In the genomic region with DNA sequence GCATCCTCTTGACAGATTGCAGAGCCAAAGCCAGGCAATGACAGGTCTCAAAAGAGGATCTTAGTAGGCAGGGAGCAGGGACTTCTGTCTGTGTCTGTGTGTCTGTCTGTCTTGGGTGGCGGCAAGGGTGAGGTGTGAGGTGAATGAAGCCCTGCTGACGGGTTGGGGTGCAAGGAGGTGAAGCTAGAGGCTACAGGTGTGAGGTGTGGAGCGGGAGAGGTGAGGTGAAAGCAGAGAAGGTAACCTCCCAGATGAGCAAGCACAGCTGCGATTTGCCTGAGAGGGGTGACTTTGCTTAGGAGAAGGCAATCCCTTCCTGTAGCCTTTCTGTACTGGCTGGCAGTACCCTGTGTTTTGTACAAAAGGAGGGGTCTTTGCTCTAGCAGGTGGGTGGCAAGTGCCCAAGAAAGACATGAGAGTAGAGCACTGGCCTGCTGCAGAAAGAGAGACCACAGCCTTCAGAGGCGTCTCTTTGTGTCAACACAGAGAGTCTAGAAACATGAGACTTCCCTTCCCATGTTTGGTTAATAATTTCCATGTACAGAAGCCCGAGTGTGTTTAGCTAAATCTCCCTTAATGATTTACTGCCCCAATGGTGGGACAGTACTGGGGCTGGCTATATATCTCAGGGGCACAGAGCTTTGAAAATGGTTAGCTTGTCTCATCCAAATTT, we compare ENCODE assay signal across 9 mouse cellular contexts. TPM values are rescaled to one million over a fixed set of nuclear protein-coding genes. Genes with fewer than 3 reads are reported as not detected.
DNase-seq lines count a peak whose midpoint lies in the region; ATAC-seq lines count a peak whose summit lies in the region.
"Had no signal": no experiment of that assay in that cellular context is flagged by ENCODE, and none has a peak within 500 bp of the region (broad histone marks: within the 10 kb centered on the region; RNA-seq: fewer than 3 reads in every experiment).

No protein-coding gene starts in this region.

- no peak overlapping the region for H3K9ac ChIP-seq in hindbrain, embryonic 12.5 days
- peak overlapping the region; percentile 15; the same call in 1 of the 2 replicates for H3K9ac ChIP-seq in embryonic facial prominence, embryonic 14.5 days (ENCODE audit: low read depth, low read length)
- peak overlapping the region; percentile 62 for H3K9ac ChIP-seq in intestine, embryonic 16.5 days (ENCODE audit: low read depth, low read length)
- H3K9ac ChIP-seq in liver, embryonic 12.5 days = no peak overlapping the region

- peak overlapping the region; percentile 68 for H3K4me2 ChIP-seq in hindbrain, embryonic 12.5 days (replicated peaks)
- H3K4me2 ChIP-seq in embryonic facial prominence, embryonic 14.5 days (ENCODE audit: low read depth, low read length) = peak overlapping the region; percentile 59
- peak overlapping the region; percentile 73 for H3K4me2 ChIP-seq in intestine, embryonic 16.5 days (ENCODE audit: low read depth, low read length)
- peak overlapping the region; percentile 50 for H3K4me2 ChIP-seq in liver, embryonic 12.5 days

- no peaks in the 10 kb centered on the region for H3K9me3 ChIP-seq in hindbrain, embryonic 12.5 days (replicated peaks)
- H3K9me3 ChIP-seq in hindbrain, embryonic 10.5 days = no peaks in the 10 kb centered on the region
- no peaks in the 10 kb centered on the region for H3K9me3 ChIP-seq in embryonic facial prominence, embryonic 14.5 days (ENCODE audit: control insufficient read depth, low read length)
- H3K9me3 ChIP-seq in intestine, embryonic 16.5 days (ENCODE audit: control insufficient read depth, low read length) = no peaks in the 10 kb centered on the region
- no peaks in the 10 kb centered on the region for H3K9me3 ChIP-seq in liver, embryonic 12.5 days (replicated peaks)

- peaks cover 18% of the 10 kb centered on the region for H3K27me3 ChIP-seq in hindbrain, embryonic 12.5 days
- peaks cover 35% of the 10 kb centered on the region for H3K27me3 ChIP-seq in hindbrain, embryonic 10.5 days (ENCODE audit: insufficient read depth, poor library complexity, severe bottlenecking)
- peaks cover 4% of the 10 kb centered on the region for H3K27me3 ChIP-seq in embryonic facial prominence, embryonic 14.5 days (replicated peaks; ENCODE audit: control insufficient read depth, insufficient read depth, low read length)
- H3K27me3 ChIP-seq in intestine, embryonic 16.5 days (replicated peaks; ENCODE audit: control insufficient read depth, insufficient read depth, low read length) = no peaks in the 10 kb centered on the region
- H3K27me3 ChIP-seq in liver, embryonic 12.5 days (replicated peaks) = peaks cover 30% of the 10 kb centered on the region

- WGBS in hindbrain, embryonic 12.5 days = 41% methylated on average over 6 of the region's 6 CpGs
- WGBS in hindbrain, embryonic 10.5 days = 48% methylated on average over 6 of the region's 6 CpGs
- WGBS in embryonic facial prominence, embryonic 14.5 days = 30% methylated on average over 6 of the region's 6 CpGs
- 18% methylated on average over 6 of the region's 6 CpGs for WGBS in intestine, embryonic 16.5 days
- 26% methylated on average over 6 of the region's 6 CpGs for WGBS in liver, embryonic 12.5 days (ENCODE audit: insufficient replicate concordance)

- H3K4me1 ChIP-seq in hindbrain, embryonic 12.5 days = peaks cover 17% of the 10 kb centered on the region
- peaks cover 21% of the 10 kb centered on the region for H3K4me1 ChIP-seq in hindbrain, embryonic 10.5 days (replicated peaks)
- peaks cover 23% of the 10 kb centered on the region for H3K4me1 ChIP-seq in embryonic facial prominence, embryonic 14.5 days (ENCODE audit: control insufficient read depth, insufficient read depth, low read length)
- peaks cover 24% of the 10 kb centered on the region for H3K4me1 ChIP-seq in intestine, embryonic 16.5 days (ENCODE audit: control insufficient read depth, insufficient read depth, low read length)
- no peaks in the 10 kb centered on the region for H3K4me1 ChIP-seq in liver, embryonic 12.5 days

- ATAC-seq in hindbrain, embryonic 12.5 days (ENCODE audit: low FRiP score) = no peak
- ATAC-seq in embryonic facial prominence, embryonic 14.5 days (ENCODE audit: low read depth) = no peak
- ATAC-seq in intestine, embryonic 16.5 days = peak; percentile 86
- ATAC-seq in liver, embryonic 12.5 days = peak; percentile 44
- ATAC-seq in CD4-positive, CD25-positive, alpha-beta regulatory T cell, adult 4 months = no peak

- no peaks in the 10 kb centered on the region for H3K36me3 ChIP-seq in hindbrain, embryonic 12.5 days
- no peaks in the 10 kb centered on the region for H3K36me3 ChIP-seq in hindbrain, embryonic 10.5 days
- H3K36me3 ChIP-seq in embryonic facial prominence, embryonic 14.5 days (ENCODE audit: control insufficient read depth, insufficient read depth, low read length) = no peaks in the 10 kb centered on the region
- H3K36me3 ChIP-seq in intestine, embryonic 16.5 days (ENCODE audit: control insufficient read depth, insufficient read depth, low read length) = no peaks in the 10 kb centered on the region
- H3K36me3 ChIP-seq in liver, embryonic 12.5 days = no peaks in the 10 kb centered on the region

- no peak for DNase-seq in hindbrain, embryonic 10.5 days (ENCODE audit: low spot score)
- peak; percentile 33 for DNase-seq in embryonic facial prominence, embryonic 14.5 days (ENCODE audit: low spot score)
- no peak for DNase-seq in retina, embryonic 14.5 days (ENCODE audit: low spot score)
- no peak for DNase-seq in right cerebral cortex, adult 2 months (ENCODE audit: low spot score in 2 of 2)
- DNase-seq: layer of hippocampus, postnatal 36 days had no signal

- H3K4me3 ChIP-seq in hindbrain, embryonic 12.5 days = no peak overlapping the region
- no peak overlapping the region for H3K4me3 ChIP-seq in hindbrain, embryonic 10.5 days
- peak overlapping the region; percentile 37 for H3K4me3 ChIP-seq in embryonic facial prominence, embryonic 14.5 days (ENCODE audit: low read depth, low read length)
- H3K4me3 ChIP-seq in intestine, embryonic 16.5 days (ENCODE audit: low read length) = peak overlapping the region; percentile 56
- H3K4me3 ChIP-seq in liver, embryonic 12.5 days = no peak overlapping the region

- H3K27ac ChIP-seq in hindbrain, embryonic 12.5 days = no peak overlapping the region
- H3K27ac ChIP-seq in hindbrain, embryonic 10.5 days = no peak overlapping the region
- no peak overlapping the region for H3K27ac ChIP-seq in embryonic facial prominence, embryonic 14.5 days (replicated peaks; ENCODE audit: low read depth, low read length)
- peak overlapping the region; percentile 78 for H3K27ac ChIP-seq in intestine, embryonic 16.5 days (ENCODE audit: low read length)
- no peak overlapping the region for H3K27ac ChIP-seq in liver, embryonic 12.5 days

RNA-seq across cellular contexts. Expression of gene Pamr1, which starts 1.2 kb away (rescaled TPM):
- polyA plus RNA-seq in hindbrain, embryonic 12.5 days (2016; fragmentation: Nextera tagmentation; extraction: Ambion mirVana) = 5.9 and 7.6 TPM in 2 replicates
- polyA plus RNA-seq in hindbrain, embryonic 10.5 days (2016; fragmentation: Nextera tagmentation; extraction: Ambion mirVana) = 0.51 and 0.68 TPM in 2 replicates
- polyA plus RNA-seq in embryonic facial prominence, embryonic 14.5 days (2014; fragmentation: Nextera tagmentation; extraction: Ambion mirVana) = 34.2 and 49.4 TPM in 2 replicates
- 38.1 and 39.4 TPM in 2 replicates for polyA plus RNA-seq in intestine, embryonic 16.5 days (2015; fragmentation: Nextera tagmentation; extraction: Ambion mirVana)
- polyA plus RNA-seq in liver, embryonic 12.5 days (2016; fragmentation: Nextera tagmentation; extraction: Ambion mirVana) = 3.4 and 4.2 TPM in 2 replicates
- polyA plus RNA-seq in CD4-positive, CD25-positive, alpha-beta regulatory T cell, adult 4 months (2017; shearing (Covaris generic)) = not detected

Comparison
In these comparisons a context has a peak if more than half of its experiments do, and no peak if none do; other contexts are left out.
1. ATAC-seq: peak in intestine, embryonic 16.5 days (single experiment) and liver, embryonic 12.5 days (single experiment); none in hindbrain, embryonic 12.5 days (single experiment), embryonic facial prominence, embryonic 14.5 days (single experiment) and CD4-positive, CD25-positive, alpha-beta regulatory T cell, adult 4 months (single experiment).
2. H3K4me3 ChIP-seq: peak in embryonic facial prominence, embryonic 14.5 days (single experiment) and intestine, embryonic 16.5 days (single experiment); none in hindbrain, embryonic 12.5 days (single experiment), hindbrain, embryonic 10.5 days (single experiment) and liver, embryonic 12.5 days (single experiment).
3. H3K9ac ChIP-seq: peak in embryonic facial prominence, embryonic 14.5 days (single experiment) and intestine, embryonic 16.5 days (single experiment); none in hindbrain, embryonic 12.5 days (single experiment) and liver, embryonic 12.5 days (single experiment).
4. Peak in every context shown above with its lines, with median percentiles within 50 percentile points of each other: H3K4me2 ChIP-seq.